Mouse (Mus musculus) brain, embryonic 14.5 days (tissue): ENCODE measurements around the gene Erp29.

Experiments used
- CTCF ChIP-seq: fragments of 200-500 bp; IDR thresholded peaks from 2 replicates; pipeline ENCODE4 v1.5.1; 2012; ENCODE audit warnings: inconsistent platforms, mild to moderate bottlenecking, moderate library complexity, borderline replicate concordance; ENCODE audit not compliant: insufficient read depth, insufficient read length; ENCODE audit errors: extremely low read depth
- POLR2A ChIP-seq: fragments of 200-500 bp; IDR thresholded peaks from 2 replicates; pipeline ENCODE4 v1.6.1; 2012; ENCODE audit warnings: mild to moderate bottlenecking, inconsistent platforms, borderline replicate concordance; ENCODE audit not compliant: poor library complexity, insufficient read depth, insufficient read length, severe bottlenecking; ENCODE audit errors: extremely low read depth

GRCm38 (mm10) chr5:121422787-121423186, 29.5 kb downstream of the Erp29 start:
- TF ChIP-seq CTCF (no peak), POLR2A (no peak)
